Mouse (Mus musculus) right cerebral cortex, postnatal 10 days (tissue): ENCODE data around the gene Atp5f1.
A peak's percentile ranks its signal among the peaks of the same experiment; 100 is the strongest.

Source experiments
- DNase-seq, 2 experiments: peaks; one replicate each; pipeline ENCODE4 v3.0.0; 2021; ENCODE audit warnings: low spot score in 2 of 2

The Atp5f1 gene

GRCm38 (mm10) chr3:105900716-105901115, 59.2 kb downstream of the Atp5f1 start:
- DNase-seq: peak in 1 of 2 experiments; percentile 11

GRCm38 (mm10) chr3:105900266-105900665, 59.6 kb downstream of the Atp5f1 start:
- DNase-seq: no peak

- peak; percentile 83 to 89 for DNase-seq
Measured at GRCm38 (mm10) chr3:105899394-105900147, 60.3 kb downstream of the Atp5f1 start.

GRCm38 (mm10) chr3:105898861-105899260, 61.0 kb downstream of the Atp5f1 start:
- no peak for DNase-seq

GRCm38 (mm10) chr3:105898325-105898724, 61.6 kb downstream of the Atp5f1 start:
- peak; percentile 54 to 62 for DNase-seq

- no peak for DNase-seq
Measured at GRCm38 (mm10) chr3:105896811-105897210, 63.1 kb downstream of the Atp5f1 start.

GRCm38 (mm10) chr3:105894601-105895592, 65.0 kb downstream of the Atp5f1 start:
- peak; percentile 69 to 77 for DNase-seq

GRCm38 (mm10) chr3:105893941-105894391, 65.9 kb downstream of the Atp5f1 start:
- DNase-seq: no peak
